Mouse (Mus musculus) E14TG2a.4 (cell line): ENCODE measurements around the gene Tmem189.
A peak's percentile ranks its signal among the peaks of the same experiment; 100 is the strongest.

Source experiments
- H3K27me3 ChIP-seq: 2 replicates; pipeline ENCODE4 v1.6.1; 2014; ENCODE audit warnings: low read length, control low read depth; ENCODE audit not compliant: insufficient read depth
- H3K36me3 ChIP-seq: 2 replicates; pipeline ENCODE4 v1.6.1; 2014; ENCODE audit warnings: low read length, control low read depth; ENCODE audit not compliant: insufficient read depth
- H3K4me1 ChIP-seq: replicated peaks from 2 replicates; pipeline ENCODE4 v1.6.1; 2014; ENCODE audit warnings: low read depth, low read length, control low read depth
- H3K4me3 ChIP-seq: replicated peaks from 2 replicates; pipeline ENCODE4 v1.5.1; 2014; ENCODE audit warnings: mild to moderate bottlenecking, low read length
- H3K9me3 ChIP-seq: 2 replicates; pipeline ENCODE4 v1.6.1; 2014; ENCODE audit warnings: low read length, control low read depth
- CTCF ChIP-seq: conservative IDR thresholded peaks from 2 replicates; pipeline ENCODE4 v1.5.1; 2014; ENCODE audit warnings: low read length
- NANOG ChIP-seq: IDR thresholded peaks from 2 replicates; pipeline ENCODE4 v1.6.1; 2014; ENCODE audit warnings: borderline replicate concordance, low read length, mixed read lengths
- POU5F1 ChIP-seq: IDR thresholded peaks from 2 replicates; pipeline ENCODE4 v1.6.1; 2014; ENCODE audit warnings: low read length, borderline replicate concordance

The Tmem189 gene

GRCm38 (mm10) chr2:167596726-167597491, 92.7 kb downstream of the Tmem189 start:
- Histone ChIP-seq H3K36me3 (no peaks in the 10 kb centered on the region), H3K4me3 (peak overlapping the region; percentile 72), H3K27me3 (peaks cover 83% of the 10 kb centered on the region), H3K4me1 (peaks cover 32% of the 10 kb centered on the region), H3K9me3 (no peaks in the 10 kb centered on the region)
- TF ChIP-seq NANOG (no peak), POU5F1 (no peak), CTCF (no peak)

- peak overlapping the region; percentile 62; the same call in 1 of the 2 replicates for H3K4me3 ChIP-seq
- H3K36me3 ChIP-seq: no peaks in the 10 kb centered on the region
- peaks cover 81% of the 10 kb centered on the region for H3K27me3 ChIP-seq
- H3K4me1 ChIP-seq: peaks cover 35% of the 10 kb centered on the region
- TF ChIP-seq POU5F1 (no peak), CTCF (no peak), NANOG (no peak)
- no peaks in the 10 kb centered on the region for H3K9me3 ChIP-seq
These were observed 93.4 kb downstream of the Tmem189 start for GRCm38 (mm10) chr2:167596262-167596661.

GRCm38 (mm10) chr2:167595761-167596171, 93.9 kb downstream of the Tmem189 start:
- TF ChIP-seq POU5F1 (no peak), CTCF (no peak), NANOG (no peak)
- Histone ChIP-seq H3K4me3 (peak overlapping the region; percentile 62), H3K4me1 (peaks cover 36% of the 10 kb centered on the region), H3K9me3 (no peaks in the 10 kb centered on the region), H3K27me3 (peaks cover 78% of the 10 kb centered on the region), H3K36me3 (no peaks in the 10 kb centered on the region)

DNA sequence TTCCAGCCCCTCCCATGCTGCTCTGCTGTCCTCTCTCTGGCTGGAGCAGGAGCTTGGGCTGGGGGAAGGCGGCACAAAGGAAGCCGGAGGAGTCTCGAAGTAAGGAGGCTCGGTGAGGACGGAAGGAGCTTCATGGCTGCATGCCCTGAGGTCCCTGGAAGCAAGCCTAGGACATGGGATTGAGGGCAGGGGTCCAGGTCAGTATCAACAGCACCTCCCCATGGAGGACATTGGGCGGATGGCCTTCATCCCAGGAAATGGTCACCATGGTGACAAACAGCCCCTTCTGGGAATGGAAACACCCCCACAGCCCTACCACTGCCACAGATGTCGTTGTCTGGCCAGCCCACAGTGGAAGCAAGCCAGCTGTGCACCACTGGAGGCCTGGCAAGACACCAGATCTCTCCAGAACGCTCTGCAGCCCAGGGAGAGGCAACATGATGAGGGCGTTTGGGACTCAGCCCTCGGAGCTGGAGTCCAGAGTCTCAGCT, 95.1 kb downstream of the Tmem189 start:
- no peaks in the 10 kb centered on the region for H3K9me3 ChIP-seq
- H3K4me1 ChIP-seq: peaks cover 46% of the 10 kb centered on the region
- H3K36me3 ChIP-seq: no peaks in the 10 kb centered on the region
- H3K4me3 ChIP-seq: no peak overlapping the region
- H3K27me3 ChIP-seq: peaks cover 75% of the 10 kb centered on the region
- TF ChIP-seq POU5F1: no peak

GRCm38 (mm10) chr2:167593551-167594250, 95.9 kb downstream of the Tmem189 start:
- no peaks in the 10 kb centered on the region for H3K9me3 ChIP-seq
- H3K36me3 ChIP-seq: no peaks in the 10 kb centered on the region
- no peak overlapping the region for H3K4me3 ChIP-seq
- peaks cover 54% of the 10 kb centered on the region for H3K4me1 ChIP-seq
- TF ChIP-seq POU5F1 (no peak), NANOG (no peak), CTCF (no peak)
- peaks cover 75% of the 10 kb centered on the region for H3K27me3 ChIP-seq
